Mouse (Mus musculus): ENCODE measurements around the gene Cdc25a. TPM values are rescaled to one million over a fixed set of nuclear protein-coding genes. Genes with fewer than 3 reads are reported as not detected.

Gene Cdc25a
- polyA plus RNA-seq, 1 experiment, result 4.0 TPM

DNA sequence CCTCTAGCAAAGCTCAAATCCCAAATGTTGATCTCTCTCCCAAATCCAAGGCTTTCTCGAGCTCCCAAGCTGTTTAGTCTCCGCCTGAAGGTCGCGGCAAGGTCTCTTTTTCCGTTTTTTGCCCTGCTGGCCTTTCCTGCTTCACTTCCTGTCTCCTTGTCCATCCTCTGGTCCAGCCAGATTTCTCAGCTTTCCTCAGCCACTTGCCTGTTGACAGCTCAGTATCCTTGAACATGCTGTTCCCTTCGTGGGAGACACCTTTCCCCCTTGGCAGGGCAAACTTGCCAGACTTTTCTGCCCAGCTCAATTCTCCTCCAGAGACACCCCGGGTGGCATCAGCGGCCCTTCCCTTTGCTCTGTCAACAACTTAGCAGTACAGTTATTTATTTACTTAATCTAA is 24.4 kb downstream of the Cdc25a start:
- Histone ChIP-seq H3K27ac (ENCODE audit: insufficient read depth, low read length) (no peak overlapping the region), H3K27me3 (ENCODE audit: control insufficient read depth, insufficient read depth, low read length) (no peaks in the 10 kb centered on the region), H3K36me3 (ENCODE audit: control insufficient read depth, insufficient read depth, low read length) (no peaks in the 10 kb centered on the region), H3K4me1 (ENCODE audit: control insufficient read depth, insufficient read depth, insufficient read length) (no peaks in the 10 kb centered on the region), H3K4me3 (ENCODE audit: extremely low read depth, insufficient read depth, insufficient read length) (no peak overlapping the region)
- DNase-seq (ENCODE audit: low read depth in 1 of 2, low spot score in 2 of 2), result no peak
- 73% methylated on average over 8 of the region's 8 CpGs for WGBS
- no peak for TF ChIP-seq POLR2A (IDR thresholded peaks at IDR 0.05; ENCODE audit: low read depth, low read length)
- no peak for TF ChIP-seq CTCF (IDR thresholded peaks at IDR 0.05; ENCODE audit: extremely low read depth, insufficient read depth, insufficient read length, insufficient replicate concordance)

DNA sequence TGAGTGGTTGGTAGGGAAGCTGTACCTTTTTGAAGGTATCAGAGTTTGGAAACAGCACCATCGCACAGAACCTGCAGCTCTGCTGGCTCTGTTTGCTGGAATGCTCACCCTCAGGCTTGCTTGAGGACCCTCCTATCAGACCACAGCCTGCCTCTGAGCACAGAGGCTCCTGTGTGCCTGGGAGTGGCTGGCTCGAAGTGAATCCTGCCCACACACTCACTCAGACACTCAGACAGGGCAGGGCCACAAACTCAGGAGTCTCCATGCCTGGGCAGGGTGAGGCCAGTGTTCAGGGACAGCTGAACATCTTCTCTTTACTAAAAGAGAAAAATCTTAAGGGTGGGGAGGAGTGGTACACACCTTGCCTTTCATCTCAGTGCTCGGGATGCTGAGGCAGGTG is 25.2 kb downstream of the Cdc25a start:
- Histone ChIP-seq H3K4me3 (ENCODE audit: extremely low read depth, insufficient read depth, insufficient read length) (no peak overlapping the region), H3K4me1 (ENCODE audit: control insufficient read depth, insufficient read depth, insufficient read length) (no peaks in the 10 kb centered on the region), H3K27ac (ENCODE audit: insufficient read depth, low read length) (no peak overlapping the region), H3K36me3 (ENCODE audit: control insufficient read depth, insufficient read depth, low read length) (no peaks in the 10 kb centered on the region), H3K27me3 (ENCODE audit: control insufficient read depth, insufficient read depth, low read length) (no peaks in the 10 kb centered on the region)
- no peak for TF ChIP-seq CTCF (IDR thresholded peaks at IDR 0.05; ENCODE audit: extremely low read depth, insufficient read depth, insufficient read length, insufficient replicate concordance)
- no peak for TF ChIP-seq POLR2A (IDR thresholded peaks at IDR 0.05; ENCODE audit: low read depth, low read length)
- DNase-seq (ENCODE audit: low read depth in 1 of 2, low spot score in 2 of 2), result no peak
- 80% methylated on average over 3 of the region's 3 CpGs for WGBS

DNA sequence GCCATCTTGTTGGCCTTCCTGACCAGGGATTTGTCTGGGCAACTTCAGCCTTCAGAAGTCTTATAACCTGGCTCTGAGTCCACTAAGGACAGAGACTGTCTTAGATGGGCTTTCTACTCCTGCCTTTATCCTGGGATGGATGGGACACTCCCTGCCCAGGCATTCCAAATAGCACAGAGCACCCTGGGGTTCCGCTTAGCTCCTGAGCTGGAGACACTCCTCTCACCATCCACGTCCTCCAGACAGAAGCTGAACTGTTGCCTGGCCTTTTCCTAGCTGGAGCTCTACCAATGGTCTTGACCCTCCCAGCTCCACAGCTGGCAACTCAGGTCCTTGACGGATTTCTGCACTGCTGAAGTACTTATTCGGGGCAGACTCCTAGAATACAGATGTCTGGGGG is 26.9 kb downstream of the Cdc25a start:
- DNase-seq (ENCODE audit: low read depth in 1 of 2, low spot score in 2 of 2), result no peak
- no peak for TF ChIP-seq CTCF (IDR thresholded peaks at IDR 0.05; ENCODE audit: extremely low read depth, insufficient read depth, insufficient read length, insufficient replicate concordance)
- no peak for TF ChIP-seq POLR2A (IDR thresholded peaks at IDR 0.05; ENCODE audit: low read depth, low read length)
- no peaks in the 10 kb centered on the region for H3K36me3 ChIP-seq (ENCODE audit: control insufficient read depth, insufficient read depth, low read length)
- no peaks in the 10 kb centered on the region for H3K4me1 ChIP-seq (ENCODE audit: control insufficient read depth, insufficient read depth, insufficient read length)
- no peak overlapping the region for H3K27ac ChIP-seq (ENCODE audit: insufficient read depth, low read length)
- no peaks in the 10 kb centered on the region for H3K27me3 ChIP-seq (ENCODE audit: control insufficient read depth, insufficient read depth, low read length)
- 89% methylated on average over 4 of the region's 4 CpGs for WGBS
- H3K4me3 ChIP-seq (ENCODE audit: extremely low read depth, insufficient read depth, insufficient read length), result no peak overlapping the region

DNA sequence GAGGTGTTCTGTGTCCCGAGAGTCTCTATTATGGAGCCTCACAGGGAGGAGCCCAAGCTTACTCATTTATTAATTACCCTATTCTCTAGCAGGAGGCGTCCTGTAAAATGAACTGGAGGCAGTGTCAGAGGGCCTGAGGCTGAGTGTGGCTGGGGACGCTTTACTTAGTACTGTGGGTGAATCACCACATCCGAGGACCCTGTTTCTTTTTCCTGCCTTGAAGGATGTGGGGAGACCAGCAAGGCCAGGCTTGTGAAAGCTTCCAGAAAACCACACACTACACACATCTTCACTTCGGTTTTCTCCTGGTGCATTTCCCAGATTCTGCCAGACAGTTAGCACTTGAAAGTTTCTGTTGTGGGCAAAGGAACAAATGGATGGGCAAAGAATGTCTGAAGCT is 27.4 kb downstream of the Cdc25a start:
- H3K36me3 ChIP-seq (ENCODE audit: control insufficient read depth, insufficient read depth, low read length), result no peaks in the 10 kb centered on the region
- no peak overlapping the region for H3K4me3 ChIP-seq (ENCODE audit: extremely low read depth, insufficient read depth, insufficient read length)
- H3K4me1 ChIP-seq (ENCODE audit: control insufficient read depth, insufficient read depth, insufficient read length), result no peaks in the 10 kb centered on the region
- no peak overlapping the region for H3K27ac ChIP-seq (ENCODE audit: insufficient read depth, low read length)
- H3K27me3 ChIP-seq (ENCODE audit: control insufficient read depth, insufficient read depth, low read length), result no peaks in the 10 kb centered on the region
- DNase-seq (ENCODE audit: low read depth in 1 of 2, low spot score in 2 of 2), result no peak
- WGBS, result 57% methylated on average over 5 of the region's 5 CpGs
- no peak for TF ChIP-seq CTCF (IDR thresholded peaks at IDR 0.05; ENCODE audit: extremely low read depth, insufficient read depth, insufficient read length, insufficient replicate concordance)

DNA sequence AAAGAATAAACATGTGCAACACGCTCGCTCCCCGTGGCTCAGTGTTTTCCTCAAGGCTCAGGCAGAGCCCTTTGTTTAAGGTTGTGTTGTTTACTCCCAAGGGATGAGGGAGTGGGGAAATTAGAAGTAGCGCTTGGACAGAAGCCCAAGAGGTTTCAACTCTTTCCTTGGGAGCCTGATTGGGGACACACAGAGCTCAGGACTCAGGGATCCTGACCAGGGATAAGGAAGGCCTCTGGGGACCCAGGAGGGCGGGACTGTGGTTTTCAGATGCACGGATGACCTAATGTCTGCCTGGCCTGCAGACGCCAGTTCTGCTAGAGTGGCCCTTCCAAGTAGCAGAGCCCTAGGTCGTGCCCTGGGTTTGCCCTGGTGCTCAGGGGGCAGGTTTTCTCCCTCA is 31.9 kb downstream of the Cdc25a start:
- Histone ChIP-seq H3K4me3 (ENCODE audit: extremely low read depth, insufficient read depth, insufficient read length) (no peak overlapping the region), H3K4me1 (ENCODE audit: control insufficient read depth, insufficient read depth, insufficient read length) (no peaks in the 10 kb centered on the region), H3K27me3 (ENCODE audit: control insufficient read depth, insufficient read depth, low read length) (no peaks in the 10 kb centered on the region), H3K36me3 (ENCODE audit: control insufficient read depth, insufficient read depth, low read length) (no peaks in the 10 kb centered on the region), H3K27ac (ENCODE audit: insufficient read depth, low read length) (no peak overlapping the region)
- 74% methylated on average over 8 of the region's 8 CpGs for WGBS
- DNase-seq (ENCODE audit: low read depth in 1 of 2, low spot score in 2 of 2), result no peak
- TF ChIP-seq CTCF (IDR thresholded peaks at IDR 0.05; ENCODE audit: extremely low read depth, insufficient read depth, insufficient read length, insufficient replicate concordance) (no peak), POLR2A (IDR thresholded peaks at IDR 0.05; ENCODE audit: low read depth, low read length) (no peak)

DNA sequence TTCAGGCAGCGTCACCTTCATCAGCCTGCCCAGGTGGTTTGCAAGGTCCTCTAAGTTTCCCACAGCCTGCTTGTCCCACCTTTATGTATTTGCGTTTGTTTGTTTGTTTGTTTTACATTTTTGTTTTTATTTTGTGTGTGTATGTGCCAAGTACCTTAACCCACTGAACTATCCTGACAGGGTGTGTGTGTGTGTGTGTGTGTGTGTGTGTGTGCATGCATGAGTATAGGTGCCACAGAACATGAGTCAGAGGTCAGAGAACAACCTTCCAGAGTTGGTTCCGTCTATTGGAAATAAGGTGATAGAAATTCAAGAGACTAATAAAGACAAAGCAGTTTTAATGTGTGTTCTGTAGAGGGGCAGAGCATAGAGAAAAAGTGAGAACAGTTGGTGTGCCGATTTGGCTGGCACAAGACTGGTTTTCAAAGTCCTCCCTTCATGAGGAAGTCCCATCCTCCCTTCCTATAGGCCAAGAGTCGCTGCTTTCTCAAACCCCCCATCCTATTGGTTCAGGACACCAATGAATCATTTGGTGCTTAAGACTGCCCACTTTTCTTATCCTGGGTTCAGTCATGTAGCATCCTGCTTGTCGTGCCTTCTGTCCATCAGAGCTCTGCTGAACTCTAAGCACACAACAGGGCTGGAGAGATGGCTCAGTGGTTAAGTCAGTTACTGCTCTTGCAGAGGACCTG is 32.5 kb downstream of the Cdc25a start:
- no peak for DNase-seq (ENCODE audit: low read depth in 1 of 2, low spot score in 2 of 2)
- H3K4me1 ChIP-seq (ENCODE audit: control insufficient read depth, insufficient read depth, insufficient read length), result no peaks in the 10 kb centered on the region
- no peaks in the 10 kb centered on the region for H3K27me3 ChIP-seq (ENCODE audit: control insufficient read depth, insufficient read depth, low read length)
- no peak overlapping the region for H3K27ac ChIP-seq (ENCODE audit: insufficient read depth, low read length)
- H3K36me3 ChIP-seq (ENCODE audit: control insufficient read depth, insufficient read depth, low read length), result no peaks in the 10 kb centered on the region
- TF ChIP-seq CTCF (IDR thresholded peaks at IDR 0.05; ENCODE audit: extremely low read depth, insufficient read depth, insufficient read length, insufficient replicate concordance), result no peak
- no peak for TF ChIP-seq POLR2A (IDR thresholded peaks at IDR 0.05; ENCODE audit: low read depth, low read length)
- H3K4me3 ChIP-seq (ENCODE audit: extremely low read depth, insufficient read depth, insufficient read length), result no peak overlapping the region
- 55% methylated on average over 6 of the region's 6 CpGs for WGBS

DNA sequence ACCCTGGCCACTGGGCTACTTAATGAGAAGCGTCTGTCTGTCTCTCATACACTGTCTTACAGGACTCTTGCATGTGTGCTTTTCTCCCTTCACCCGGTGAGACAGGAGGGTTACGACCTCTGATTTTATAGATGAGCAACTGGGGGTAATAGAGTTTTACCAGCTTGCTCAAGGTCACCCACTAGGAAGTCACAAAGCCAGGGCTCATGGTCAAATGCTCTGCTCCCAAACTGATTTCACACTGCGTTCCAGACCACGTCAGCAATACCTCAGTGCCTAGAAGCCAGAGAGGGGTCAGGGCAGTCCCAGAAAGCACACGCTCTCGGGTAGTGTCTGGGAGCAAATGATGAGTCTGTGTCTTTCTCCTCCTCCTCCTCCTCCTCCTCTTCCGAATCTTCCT is 33.7 kb downstream of the Cdc25a start:
- TF ChIP-seq POLR2A (IDR thresholded peaks at IDR 0.05; ENCODE audit: low read depth, low read length) (no peak), CTCF (IDR thresholded peaks at IDR 0.05; ENCODE audit: extremely low read depth, insufficient read depth, insufficient read length, insufficient replicate concordance) (no peak)
- H3K27me3 ChIP-seq (ENCODE audit: control insufficient read depth, insufficient read depth, low read length), result no peaks in the 10 kb centered on the region
- no peaks in the 10 kb centered on the region for H3K36me3 ChIP-seq (ENCODE audit: control insufficient read depth, insufficient read depth, low read length)
- no peak for DNase-seq (ENCODE audit: low read depth in 1 of 2, low spot score in 2 of 2)
- WGBS, result 88% methylated on average over 8 of the region's 8 CpGs
- no peaks in the 10 kb centered on the region; the same call in 1 of the 2 replicates for H3K4me1 ChIP-seq (ENCODE audit: control insufficient read depth, insufficient read depth, insufficient read length)
- H3K4me3 ChIP-seq (ENCODE audit: extremely low read depth, insufficient read depth, insufficient read length), result no peak overlapping the region
- no peak overlapping the region for H3K27ac ChIP-seq (ENCODE audit: insufficient read depth, low read length)

Data from spleen, adult 2 months (tissue).